Mouse (Mus musculus): ENCODE results near the gene Osbpl3. TPM values are rescaled to one million over a fixed set of nuclear protein-coding genes. Genes with fewer than 3 reads are reported as not detected.

Gene Osbpl3
- polyA plus RNA-seq, 1 experiment from 2014 or later: 9.7 TPM

- DNase-seq (ENCODE audit: low spot score) (no peak), ATAC-seq (ENCODE audit: low read depth) (no peak)
- H3K4me1 ChIP-seq (ENCODE audit: control insufficient read depth, insufficient read depth, low read length): no peaks in the 10 kb centered on the region
- H3K27ac ChIP-seq (replicated peaks; ENCODE audit: low read depth, low read length): no peak overlapping the region
- H3K4me3 ChIP-seq (ENCODE audit: low read depth, low read length): no peak overlapping the region
- H3K9ac ChIP-seq (ENCODE audit: low read depth, low read length): no peak overlapping the region
- no peaks in the 10 kb centered on the region for H3K36me3 ChIP-seq (ENCODE audit: control insufficient read depth, insufficient read depth, low read length)
- no peaks in the 10 kb centered on the region for H3K9me3 ChIP-seq (ENCODE audit: control insufficient read depth, low read length)
- H3K27me3 ChIP-seq (replicated peaks; ENCODE audit: control insufficient read depth, insufficient read depth, low read length): no peaks in the 10 kb centered on the region
- 91% methylated on average over 4 of the region's 4 CpGs for WGBS
- no peak overlapping the region for H3K4me2 ChIP-seq (ENCODE audit: low read depth, low read length)
These were observed 29.4 kb downstream of the Osbpl3 start for GRCm38 (mm10) chr6:50426571-50426970.

- no peaks in the 10 kb centered on the region for H3K9me3 ChIP-seq (ENCODE audit: control insufficient read depth, low read length)
- 84% methylated on average over 4 of the region's 4 CpGs for WGBS
- no peak for ATAC-seq (ENCODE audit: low read depth)
These were observed 31.7 kb downstream of the Osbpl3 start for GRCm38 (mm10) chr6:50424271-50424670.

GRCm38 (mm10) chr6:50420413-50420812 is 35.6 kb downstream of the Osbpl3 start:
- no peak overlapping the region for H3K27ac ChIP-seq (replicated peaks; ENCODE audit: low read depth, low read length)
- no peaks in the 10 kb centered on the region for H3K36me3 ChIP-seq (ENCODE audit: control insufficient read depth, insufficient read depth, low read length)
- H3K9me3 ChIP-seq (ENCODE audit: control insufficient read depth, low read length): no peaks in the 10 kb centered on the region
- 75% methylated on average over 2 of the region's 2 CpGs for WGBS
- DNase-seq (ENCODE audit: low spot score) (no peak), ATAC-seq (ENCODE audit: low read depth) (no peak)
- peaks cover 9% of the 10 kb centered on the region for H3K4me1 ChIP-seq (ENCODE audit: control insufficient read depth, insufficient read depth, low read length)
- no peak overlapping the region for H3K4me2 ChIP-seq (ENCODE audit: low read depth, low read length)
- H3K9ac ChIP-seq (ENCODE audit: low read depth, low read length): no peak overlapping the region
- H3K4me3 ChIP-seq (ENCODE audit: low read depth, low read length): no peak overlapping the region
- H3K27me3 ChIP-seq (replicated peaks; ENCODE audit: control insufficient read depth, insufficient read depth, low read length): no peaks in the 10 kb centered on the region

More at GRCm38 (mm10) chr6:50424271-50424670, 31.7 kb downstream of the Osbpl3 start:
- DNase-seq (ENCODE audit: low spot score): no peak
- H3K4me3 ChIP-seq (ENCODE audit: low read depth, low read length): no peak overlapping the region
- H3K4me2 ChIP-seq (ENCODE audit: low read depth, low read length): no peak overlapping the region
- no peak overlapping the region for H3K27ac ChIP-seq (replicated peaks; ENCODE audit: low read depth, low read length)
- H3K9ac ChIP-seq (ENCODE audit: low read depth, low read length): no peak overlapping the region
- no peaks in the 10 kb centered on the region for H3K27me3 ChIP-seq (replicated peaks; ENCODE audit: control insufficient read depth, insufficient read depth, low read length)
- peaks cover 9% of the 10 kb centered on the region for H3K4me1 ChIP-seq (ENCODE audit: control insufficient read depth, insufficient read depth, low read length)
- H3K36me3 ChIP-seq (ENCODE audit: control insufficient read depth, insufficient read depth, low read length): no peaks in the 10 kb centered on the region

GRCm38 (mm10) chr6:50419518-50420290 is 36.3 kb downstream of the Osbpl3 start:
- ATAC-seq (ENCODE audit: low read depth): no peak
- WGBS: 68% methylated on average over 10 of the region's 10 CpGs
- peak; percentile 60 for DNase-seq (ENCODE audit: low spot score)
- no peak overlapping the region for H3K4me3 ChIP-seq (ENCODE audit: low read depth, low read length)
- H3K27me3 ChIP-seq (replicated peaks; ENCODE audit: control insufficient read depth, insufficient read depth, low read length): no peaks in the 10 kb centered on the region
- H3K9me3 ChIP-seq (ENCODE audit: control insufficient read depth, low read length): no peaks in the 10 kb centered on the region
- H3K4me1 ChIP-seq (ENCODE audit: control insufficient read depth, insufficient read depth, low read length): peaks cover 14% of the 10 kb centered on the region
- no peaks in the 10 kb centered on the region for H3K36me3 ChIP-seq (ENCODE audit: control insufficient read depth, insufficient read depth, low read length)
- H3K27ac ChIP-seq (replicated peaks; ENCODE audit: low read depth, low read length): peak overlapping the region; percentile 16; the same call in 1 of the 2 replicates
- no peak overlapping the region for H3K9ac ChIP-seq (ENCODE audit: low read depth, low read length)
- H3K4me2 ChIP-seq (ENCODE audit: low read depth, low read length): no peak overlapping the region

- no peak for ATAC-seq (ENCODE audit: low read depth)
- WGBS: 86% methylated on average over 4 of the region's 4 CpGs
These were observed 37.0 kb downstream of the Osbpl3 start for GRCm38 (mm10) chr6:50418951-50419350.

GRCm38 (mm10) chr6:50416854-50417253 is 39.1 kb downstream of the Osbpl3 start:
- DNase-seq (ENCODE audit: low spot score): no peak
- H3K9me3 ChIP-seq (ENCODE audit: control insufficient read depth, low read length): no peaks in the 10 kb centered on the region

More at GRCm38 (mm10) chr6:50418951-50419350, 37.0 kb downstream of the Osbpl3 start:
- H3K4me2 ChIP-seq (ENCODE audit: low read depth, low read length): no peak overlapping the region
- H3K4me3 ChIP-seq (ENCODE audit: low read depth, low read length): no peak overlapping the region
- H3K9me3 ChIP-seq (ENCODE audit: control insufficient read depth, low read length): no peaks in the 10 kb centered on the region
- H3K36me3 ChIP-seq (ENCODE audit: control insufficient read depth, insufficient read depth, low read length): no peaks in the 10 kb centered on the region
- H3K4me1 ChIP-seq (ENCODE audit: control insufficient read depth, insufficient read depth, low read length): peaks cover 21% of the 10 kb centered on the region
- DNase-seq (ENCODE audit: low spot score): no peak
- no peak overlapping the region for H3K9ac ChIP-seq (ENCODE audit: low read depth, low read length)
- H3K27me3 ChIP-seq (replicated peaks; ENCODE audit: control insufficient read depth, insufficient read depth, low read length): no peaks in the 10 kb centered on the region
- no peak overlapping the region for H3K27ac ChIP-seq (replicated peaks; ENCODE audit: low read depth, low read length)

GRCm38 (mm10) chr6:50415431-50415830 is 40.6 kb downstream of the Osbpl3 start:
- Histone ChIP-seq H3K9me3 (ENCODE audit: control insufficient read depth, low read length) (no peaks in the 10 kb centered on the region), H3K27ac (replicated peaks; ENCODE audit: low read depth, low read length) (no peak overlapping the region; the same call in 1 of the 2 replicates), H3K27me3 (replicated peaks; ENCODE audit: control insufficient read depth, insufficient read depth, low read length) (no peaks in the 10 kb centered on the region), H3K4me1 (ENCODE audit: control insufficient read depth, insufficient read depth, low read length) (peaks cover 34% of the 10 kb centered on the region), H3K36me3 (ENCODE audit: control insufficient read depth, insufficient read depth, low read length) (no peaks in the 10 kb centered on the region), H3K4me3 (ENCODE audit: low read depth, low read length) (no peak overlapping the region), H3K4me2 (ENCODE audit: low read depth, low read length) (no peak overlapping the region), H3K9ac (ENCODE audit: low read depth, low read length) (no peak overlapping the region)
- no peak for ATAC-seq (ENCODE audit: low read depth)
- no peak for DNase-seq (ENCODE audit: low spot score)
- WGBS: 64% methylated on average over 6 of the region's 6 CpGs

More at GRCm38 (mm10) chr6:50416854-50417253, 39.1 kb downstream of the Osbpl3 start:
- H3K36me3 ChIP-seq (ENCODE audit: control insufficient read depth, insufficient read depth, low read length): no peaks in the 10 kb centered on the region
- no peak overlapping the region for H3K9ac ChIP-seq (ENCODE audit: low read depth, low read length)
- H3K4me1 ChIP-seq (ENCODE audit: control insufficient read depth, insufficient read depth, low read length): peaks cover 33% of the 10 kb centered on the region
- no peaks in the 10 kb centered on the region for H3K27me3 ChIP-seq (replicated peaks; ENCODE audit: control insufficient read depth, insufficient read depth, low read length)
- no peak overlapping the region for H3K4me2 ChIP-seq (ENCODE audit: low read depth, low read length)
- no peak for ATAC-seq (ENCODE audit: low read depth)
- WGBS: 96% methylated on average over 5 of the region's 5 CpGs
- H3K27ac ChIP-seq (replicated peaks; ENCODE audit: low read depth, low read length): no peak overlapping the region
- H3K4me3 ChIP-seq (ENCODE audit: low read depth, low read length): no peak overlapping the region

- H3K36me3 ChIP-seq (ENCODE audit: control insufficient read depth, insufficient read depth, low read length): no peaks in the 10 kb centered on the region
- no peak for ATAC-seq (ENCODE audit: low read depth)
- peak; percentile 33 for DNase-seq (ENCODE audit: low spot score)
- WGBS: 49% methylated on average over 6 of the region's 6 CpGs
- peak overlapping the region; percentile 40; the same call in 1 of the 2 replicates for H3K9ac ChIP-seq (ENCODE audit: low read depth, low read length)
- H3K4me3 ChIP-seq (ENCODE audit: low read depth, low read length): no peak overlapping the region
- no peaks in the 10 kb centered on the region for H3K27me3 ChIP-seq (replicated peaks; ENCODE audit: control insufficient read depth, insufficient read depth, low read length)
- H3K27ac ChIP-seq (replicated peaks; ENCODE audit: low read depth, low read length): peak overlapping the region; percentile 48; the same call in 1 of the 2 replicates
- no peak overlapping the region for H3K4me2 ChIP-seq (ENCODE audit: low read depth, low read length)
- peaks cover 26% of the 10 kb centered on the region for H3K4me1 ChIP-seq (ENCODE audit: control insufficient read depth, insufficient read depth, low read length)
- no peaks in the 10 kb centered on the region for H3K9me3 ChIP-seq (ENCODE audit: control insufficient read depth, low read length)
These were observed 41.5 kb downstream of the Osbpl3 start for GRCm38 (mm10) chr6:50414547-50414946.

GRCm38 (mm10) chr6:50413381-50413780 is 42.6 kb downstream of the Osbpl3 start:
- WGBS: 65% methylated on average over 1 of the region's 1 CpGs
- Histone ChIP-seq H3K4me3 (ENCODE audit: low read depth, low read length) (no peak overlapping the region), H3K9me3 (ENCODE audit: control insufficient read depth, low read length) (no peaks in the 10 kb centered on the region)

More at GRCm38 (mm10) chr6:50413381-50413780, 42.6 kb downstream of the Osbpl3 start:
- peaks cover 25% of the 10 kb centered on the region for H3K4me1 ChIP-seq (ENCODE audit: control insufficient read depth, insufficient read depth, low read length)
- no peaks in the 10 kb centered on the region for H3K27me3 ChIP-seq (replicated peaks; ENCODE audit: control insufficient read depth, insufficient read depth, low read length)
- no peak overlapping the region for H3K9ac ChIP-seq (ENCODE audit: low read depth, low read length)
- H3K27ac ChIP-seq (replicated peaks; ENCODE audit: low read depth, low read length): no peak overlapping the region
- no peaks in the 10 kb centered on the region for H3K36me3 ChIP-seq (ENCODE audit: control insufficient read depth, insufficient read depth, low read length)
- ATAC-seq (ENCODE audit: low read depth) (no peak), DNase-seq (ENCODE audit: low spot score) (peak; percentile 63)
- no peak overlapping the region for H3K4me2 ChIP-seq (ENCODE audit: low read depth, low read length)
